Mouse (Mus musculus) limb, embryonic 15.5 days (tissue): Measurements from ENCODE around the gene Serpinb9f. TPM values are rescaled to one million over a fixed set of nuclear protein-coding genes. Genes with fewer than 3 reads are reported as not detected.
"Not testable (repeated sequence)": the region's sequence is repeated elsewhere in the genome, so short reads cannot be mapped to it uniquely, and the experiment has no call there.

Experiments
- ATAC-seq: fragments of 200-750 bp; cut with Nextera tagmentation; 2 replicates; pipeline ENCODE4 v1.8.0; 2017; ENCODE audit warnings: low read depth, moderate TSS enrichment; ENCODE audit not compliant: insufficient number of reproducible peaks, low FRiP score, low TSS enrichment
- H3K27ac ChIP-seq: fragments of 300-500 bp; sonication (generic); 2 replicates; pipeline ENCODE4 v1.5.1; 2015; ENCODE audit warnings: moderate library complexity, mild to moderate bottlenecking, inconsistent platforms
- H3K27me3 ChIP-seq: fragments of 300-500 bp; sonication (generic); 2 replicates; pipeline ENCODE4 v1.6.1; 2015; ENCODE audit warnings: inconsistent platforms
- H3K36me3 ChIP-seq: fragments of 300-500 bp; sonication (generic); 2 replicates; pipeline ENCODE4 v1.6.1; 2015; ENCODE audit warnings: inconsistent platforms
- H3K4me1 ChIP-seq: fragments of 300-500 bp; sonication (generic); 2 replicates; pipeline ENCODE4 v1.6.1; 2015; ENCODE audit warnings: inconsistent platforms
- H3K4me2 ChIP-seq: fragments of 300-500 bp; sonication (generic); 2 replicates; pipeline ENCODE4 v1.6.1; 2015; ENCODE audit warnings: mild to moderate bottlenecking, inconsistent platforms
- H3K4me3 ChIP-seq: fragments of 300-500 bp; sonication (generic); 2 replicates; pipeline ENCODE4 v1.5.1; 2015; ENCODE audit warnings: mild to moderate bottlenecking, inconsistent platforms
- H3K9ac ChIP-seq: fragments of 300-500 bp; sonication (generic); 2 replicates; pipeline ENCODE4 v1.6.1; 2015; ENCODE audit warnings: inconsistent platforms
- H3K9me3 ChIP-seq: fragments of 300-500 bp; sonication (generic); 2 replicates; pipeline ENCODE4 v1.6.1; 2016; ENCODE audit warnings: inconsistent platforms
- WGBS: fragments of 180-500 bp; shearing (Covaris S2); methylation state at CpG from one replicate; pipeline ENCODE4 v1.1.7; 2015; 5-methylcytosine and 5-hydroxymethylcytosine counted together
- polyA plus RNA-seq: library from polyadenylated mRNA; unstranded; fragments of >200 nt; fragmentation: Nextera tagmentation; extraction: Ambion mirVana; gene quantifications from 2 replicates; pipeline ENCODE4 v1.2.1, GENCODE M21; 2015

The Serpinb9f gene
- polyA plus RNA-seq, result not detected in 2 replicates

DNA sequence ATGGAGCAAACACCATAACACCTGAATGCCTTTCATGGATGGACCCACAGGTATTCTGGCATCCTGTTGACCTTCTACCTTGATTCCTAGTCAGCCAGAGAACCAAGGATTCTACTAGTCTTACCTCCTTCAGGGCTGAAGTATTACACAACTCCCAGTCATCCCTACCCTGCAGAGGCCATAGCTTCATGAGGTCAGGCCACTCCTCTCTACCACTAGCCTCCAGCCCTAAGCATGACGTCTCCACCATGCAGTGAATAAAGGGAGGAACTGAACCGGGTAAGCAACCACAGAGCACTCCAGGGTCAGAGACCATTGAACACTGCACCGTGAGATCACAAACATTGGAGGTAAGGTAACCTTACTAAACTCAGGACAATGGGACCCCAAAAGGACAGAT lies at the start of gene Serpinb9f:
TSS of gene Serpinb9f (plus strand) at position 301 of the 400 bp plus-strand sequence.
- H3K27ac ChIP-seq, H3K9me3 ChIP-seq, H3K36me3 ChIP-seq, ATAC-seq, H3K4me1 ChIP-seq, H3K27me3 ChIP-seq, H3K4me3 ChIP-seq, H3K4me2 ChIP-seq, H3K9ac ChIP-seq: not testable (repeated sequence)
- WGBS, result 74% methylated on average over 3 of the region's 3 CpGs

DNA sequence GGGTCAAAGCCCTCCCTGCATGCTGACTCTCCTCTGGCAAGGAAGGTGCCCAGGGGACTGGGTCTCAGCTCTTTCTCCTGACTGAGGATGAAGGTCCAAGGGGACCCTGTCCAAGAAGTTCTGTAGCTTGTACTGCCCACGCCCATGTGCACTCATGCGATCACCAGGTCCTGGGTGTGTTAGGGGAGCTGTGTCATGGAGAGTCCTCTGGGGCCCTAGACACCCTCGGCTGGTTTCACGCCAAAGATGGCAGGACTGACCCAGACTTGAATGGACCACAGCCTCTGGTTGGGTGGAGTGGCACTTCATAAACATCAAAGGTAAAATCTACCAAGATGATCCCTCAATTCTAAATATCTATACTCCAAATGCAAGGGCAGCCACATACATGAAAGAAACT lies 15.2 kb upstream of the Serpinb9f start:
- not testable (repeated sequence) for H3K4me1 ChIP-seq, H3K36me3 ChIP-seq, H3K9ac ChIP-seq, H3K9me3 ChIP-seq, H3K4me2 ChIP-seq, H3K4me3 ChIP-seq, ATAC-seq, H3K27ac ChIP-seq, H3K27me3 ChIP-seq
- WGBS, result 86% methylated on average over 4 of the region's 4 CpGs

DNA sequence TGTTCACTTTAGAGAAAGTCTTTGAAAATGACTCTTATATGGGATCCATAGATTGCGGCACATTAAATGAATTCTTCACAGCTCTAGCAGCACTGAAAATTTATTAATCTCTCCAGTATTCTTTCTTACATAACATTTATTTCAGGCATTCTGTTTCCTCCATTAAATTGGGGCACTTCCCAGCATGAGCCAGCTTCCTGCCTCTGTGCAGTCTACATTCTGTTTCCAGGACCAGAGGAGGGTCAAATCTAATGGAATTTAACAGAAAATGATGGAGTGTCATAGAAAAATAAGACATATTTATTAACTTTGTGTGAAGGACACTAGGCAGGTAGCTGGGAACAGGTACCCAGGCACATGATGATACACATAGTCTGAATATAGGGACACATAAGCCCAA lies 32.8 kb downstream of the Serpinb9f start:
- H3K27ac ChIP-seq, H3K27me3 ChIP-seq, H3K4me3 ChIP-seq, H3K4me2 ChIP-seq, H3K9me3 ChIP-seq, H3K36me3 ChIP-seq, H3K4me1 ChIP-seq, H3K9ac ChIP-seq, ATAC-seq: not testable (repeated sequence)
- 100% methylated on average over 1 of the region's 1 CpGs for WGBS

Other genes with a start within 250 kb of the Serpinb9f start
- 1.1 and 1.3 TPM in 2 replicates for gene Serpinb1b, start 245.5 kb upstream of the Serpinb9f start, polyA plus RNA-seq
- not detected in 2 replicates for gene Serpinb9c, start 164.3 kb upstream of the Serpinb9f start, polyA plus RNA-seq
- gene Serpinb9d, start 131.1 kb upstream of the Serpinb9f start, polyA plus RNA-seq, result not detected in 2 replicates
- gene Serpinb9e, start 74.5 kb upstream of the Serpinb9f start, polyA plus RNA-seq, result not detected in 2 replicates
- gene Gm11397, start 71.7 kb downstream of the Serpinb9f start, polyA plus RNA-seq, result not detected in 2 replicates
- gene Serpinb9g, start 160.7 kb downstream of the Serpinb9f start, polyA plus RNA-seq, result not detected in 2 replicates